Mouse (Mus musculus) erythroblast, embryonic 14.5 days (primary cell): Measurements from ENCODE around the gene Frmpd2. TPM values are rescaled to one million over a fixed set of nuclear protein-coding genes. Genes with fewer than 3 reads are reported as not detected.

Source experiments
- H3K27me3 ChIP-seq: 2 replicates; pipeline ENCODE4 v1.6.1; 2012; ENCODE audit warnings: inconsistent platforms; ENCODE audit not compliant: control insufficient read depth
- H3K36me3 ChIP-seq: 2 replicates; pipeline ENCODE4 v1.6.1; 2012; ENCODE audit warnings: mild to moderate bottlenecking, inconsistent platforms; ENCODE audit not compliant: control insufficient read depth
- H3K4me1 ChIP-seq: 2 replicates; pipeline ENCODE4 v1.6.1; 2012; ENCODE audit warnings: inconsistent platforms; ENCODE audit not compliant: control insufficient read depth
- H3K4me3 ChIP-seq: replicated peaks from 2 replicates; pipeline ENCODE3; 2012; ENCODE audit warnings: moderate library complexity, mild to moderate bottlenecking, inconsistent platforms
- H3K9me3 ChIP-seq: 2 replicates; pipeline ENCODE4 v1.6.1; 2012; ENCODE audit warnings: low read length, inconsistent platforms, mixed read lengths; ENCODE audit not compliant: control insufficient read depth
- GATA1 ChIP-seq: IDR thresholded peaks from 2 replicates; pipeline ENCODE4 v1.6.1; 2012; ENCODE audit warnings: low read length, inconsistent platforms, mixed read lengths
- TAL1 ChIP-seq: IDR thresholded peaks from 3 replicates; pipeline ENCODE4 v1.6.1; 2012; ENCODE audit warnings: low read length, inconsistent platforms, mixed read lengths
- polyA plus RNA-seq: library from polyadenylated mRNA; stranded (reverse); fragments of >175 nt; gene quantifications from 2 replicates; pipeline ENCODE4 v1.2.3, GENCODE M21; 2012

The Frmpd2 gene
- polyA plus RNA-seq, 1 experiment = not detected

DNA sequence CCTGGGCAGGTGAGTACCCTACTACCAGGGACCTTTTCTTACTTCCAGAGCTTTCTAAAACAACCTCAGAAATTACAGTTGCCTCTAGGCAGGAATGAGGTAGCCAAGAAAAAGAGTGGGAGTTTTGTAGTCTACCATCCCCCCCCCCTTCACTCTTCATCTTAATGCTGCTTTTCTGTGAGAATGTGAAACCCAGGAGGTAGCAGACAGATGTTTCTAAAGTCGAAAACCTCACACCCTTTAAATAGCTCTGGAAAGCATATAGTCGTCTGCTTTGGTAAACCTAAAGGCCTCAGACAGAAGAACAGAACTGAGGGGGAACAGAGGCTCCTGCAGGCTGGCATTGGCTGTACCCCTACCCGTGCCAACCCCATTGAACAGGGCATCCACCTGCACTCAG is 77.2 kb downstream of the Frmpd2 start:
- Histone ChIP-seq H3K4me1 (no peaks in the 10 kb centered on the region), H3K9me3 (no peaks in the 10 kb centered on the region), H3K27me3 (no peaks in the 10 kb centered on the region), H3K36me3 (no peaks in the 10 kb centered on the region), H3K4me3 (no peak overlapping the region)
- no peak for TF ChIP-seq GATA1
- TF ChIP-seq TAL1 = no peak

DNA sequence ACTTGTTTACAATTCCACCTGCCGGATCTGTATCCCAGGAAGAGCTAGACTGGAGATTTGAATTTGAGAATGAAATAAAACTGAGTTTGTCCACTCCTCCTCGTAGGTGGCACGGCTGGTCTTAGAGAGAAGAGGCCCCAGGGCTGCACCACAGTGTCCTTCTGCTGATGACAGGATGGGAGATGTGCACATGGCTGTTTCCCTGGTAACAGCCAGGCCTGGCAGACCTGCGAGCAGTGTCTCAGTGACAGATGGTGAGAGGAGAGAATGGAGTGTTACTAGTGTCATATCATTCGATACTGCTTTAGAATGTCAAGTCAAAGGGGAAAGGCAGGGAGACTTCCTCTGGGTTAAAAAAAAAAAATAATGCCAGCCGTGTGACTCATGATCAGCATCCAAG is 78.4 kb downstream of the Frmpd2 start:
- H3K4me3 ChIP-seq = no peak overlapping the region
- no peaks in the 10 kb centered on the region for H3K36me3 ChIP-seq
- no peaks in the 10 kb centered on the region for H3K4me1 ChIP-seq
- H3K9me3 ChIP-seq = no peaks in the 10 kb centered on the region
- TF ChIP-seq GATA1 = no peak
- no peak for TF ChIP-seq TAL1
- H3K27me3 ChIP-seq = no peaks in the 10 kb centered on the region

DNA sequence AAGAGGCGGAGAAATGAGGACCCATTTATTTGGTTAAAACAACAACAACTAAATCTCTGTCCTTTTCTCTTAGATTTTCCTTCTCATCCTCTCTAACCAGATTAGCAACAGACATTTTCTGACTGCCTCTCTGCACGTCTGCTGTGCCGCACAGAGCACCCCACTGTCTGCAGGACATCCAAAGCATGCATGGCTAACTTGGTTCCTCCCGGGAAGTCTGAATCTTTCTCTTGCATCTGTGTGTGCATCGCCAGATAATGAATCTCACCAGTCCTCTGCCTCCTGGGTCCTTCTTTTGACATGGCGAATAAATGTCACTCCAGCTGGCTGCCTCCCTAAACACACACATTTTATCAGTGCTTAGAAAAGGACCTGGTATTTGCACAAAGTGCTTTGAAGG is 99.2 kb downstream of the Frmpd2 start:
- Histone ChIP-seq H3K9me3 (no peaks in the 10 kb centered on the region), H3K4me1 (no peaks in the 10 kb centered on the region), H3K4me3 (no peak overlapping the region), H3K36me3 (no peaks in the 10 kb centered on the region), H3K27me3 (no peaks in the 10 kb centered on the region)
- TF ChIP-seq GATA1 (no peak), TAL1 (no peak)

DNA sequence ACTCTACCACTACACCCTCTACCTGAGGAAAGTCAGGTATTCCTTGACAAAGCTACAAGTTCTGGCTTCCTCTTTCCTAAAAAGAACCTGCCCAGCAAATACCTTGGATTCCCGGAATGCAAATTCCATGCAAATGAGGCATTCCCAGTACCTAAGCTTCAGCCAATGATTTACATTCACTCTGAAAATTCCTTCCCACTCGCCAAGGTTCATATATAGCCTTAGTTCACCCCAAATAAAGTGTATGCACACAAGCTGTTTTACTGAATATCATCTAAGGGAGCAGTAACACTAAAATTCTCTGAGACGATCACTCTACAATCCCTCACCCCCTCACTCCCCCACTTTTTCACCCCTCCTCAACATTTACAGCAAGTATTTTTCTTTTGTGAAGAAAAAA is 102.1 kb downstream of the Frmpd2 start:
- Histone ChIP-seq H3K4me1 (no peaks in the 10 kb centered on the region), H3K4me3 (no peak overlapping the region), H3K9me3 (no peaks in the 10 kb centered on the region), H3K36me3 (no peaks in the 10 kb centered on the region), H3K27me3 (no peaks in the 10 kb centered on the region)
- no peak for TF ChIP-seq GATA1
- no peak for TF ChIP-seq TAL1

DNA sequence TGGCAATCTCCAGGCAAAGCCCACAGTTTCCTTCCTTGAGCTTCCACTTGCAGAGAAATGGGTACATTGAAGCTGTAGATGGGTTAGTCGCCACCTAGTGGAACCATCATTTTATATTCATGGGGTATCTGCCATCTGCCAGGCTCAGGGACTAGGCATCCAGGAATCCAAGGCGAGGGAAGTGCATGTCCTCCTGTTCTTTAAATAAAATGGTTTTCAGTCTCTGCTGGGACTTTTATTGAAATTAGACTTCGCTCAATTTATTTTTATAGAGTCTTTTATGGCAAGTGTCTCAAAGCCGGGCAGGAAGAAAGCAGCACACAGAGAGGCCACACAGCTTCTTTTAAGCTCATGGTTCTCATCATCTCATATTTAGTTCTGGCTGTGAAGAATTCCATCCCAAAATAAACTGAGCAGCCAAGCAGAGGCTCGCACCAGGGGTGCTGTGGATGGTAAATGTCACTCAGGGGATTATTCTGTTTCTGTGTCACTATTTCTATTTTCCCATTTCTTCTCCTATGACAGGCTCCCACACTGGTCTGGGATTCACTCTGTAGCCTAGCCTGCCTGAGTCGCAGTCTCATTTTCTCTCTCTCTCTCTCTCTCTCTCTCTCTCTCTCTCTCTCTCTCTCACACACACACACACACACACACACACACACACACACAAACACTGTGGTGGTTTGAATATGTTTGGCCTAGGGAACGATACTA is 108.4 kb downstream of the Frmpd2 start:
- Histone ChIP-seq H3K4me1 (no peaks in the 10 kb centered on the region), H3K4me3 (no peak overlapping the region), H3K27me3 (no peaks in the 10 kb centered on the region), H3K9me3 (peaks cover 2% of the 10 kb centered on the region; the same call in 1 of the 2 replicates), H3K36me3 (no peaks in the 10 kb centered on the region)
- TF ChIP-seq GATA1 = no peak
- TF ChIP-seq TAL1 = no peak

DNA sequence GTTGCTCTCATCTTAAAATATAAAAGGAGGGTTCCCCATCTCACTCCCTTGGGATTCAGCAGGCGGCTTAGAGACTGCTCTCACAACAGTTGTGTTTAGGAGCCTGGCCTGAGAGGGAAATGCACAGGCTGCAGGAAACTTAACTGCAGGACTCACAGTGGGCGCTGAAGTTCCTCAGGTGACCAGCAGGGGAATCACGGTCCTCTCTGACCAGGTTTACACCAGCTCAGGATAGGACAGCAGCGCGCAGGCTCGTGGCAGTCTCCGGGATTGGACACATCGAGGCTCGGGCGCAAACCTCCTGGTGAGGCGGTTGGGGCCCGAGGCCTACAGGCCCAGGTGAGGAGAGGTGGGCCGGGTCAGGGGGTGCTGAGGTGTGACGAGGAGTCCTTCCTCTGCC is 117.5 kb downstream of the Frmpd2 start, which contains the start of gene Ptpn20:
TSS of gene Ptpn20 (plus strand) at position 257 of the 400 bp plus-strand sequence.
- no peaks in the 10 kb centered on the region for H3K36me3 ChIP-seq
- no peak for TF ChIP-seq TAL1
- H3K4me3 ChIP-seq = no peak within 1 kb of the TSS
- no peaks in the 10 kb centered on the region; the same call in 1 of the 2 replicates for H3K9me3 ChIP-seq
- H3K4me1 ChIP-seq = no peaks in the 10 kb centered on the region
- no peaks in the 10 kb centered on the region for H3K27me3 ChIP-seq

DNA sequence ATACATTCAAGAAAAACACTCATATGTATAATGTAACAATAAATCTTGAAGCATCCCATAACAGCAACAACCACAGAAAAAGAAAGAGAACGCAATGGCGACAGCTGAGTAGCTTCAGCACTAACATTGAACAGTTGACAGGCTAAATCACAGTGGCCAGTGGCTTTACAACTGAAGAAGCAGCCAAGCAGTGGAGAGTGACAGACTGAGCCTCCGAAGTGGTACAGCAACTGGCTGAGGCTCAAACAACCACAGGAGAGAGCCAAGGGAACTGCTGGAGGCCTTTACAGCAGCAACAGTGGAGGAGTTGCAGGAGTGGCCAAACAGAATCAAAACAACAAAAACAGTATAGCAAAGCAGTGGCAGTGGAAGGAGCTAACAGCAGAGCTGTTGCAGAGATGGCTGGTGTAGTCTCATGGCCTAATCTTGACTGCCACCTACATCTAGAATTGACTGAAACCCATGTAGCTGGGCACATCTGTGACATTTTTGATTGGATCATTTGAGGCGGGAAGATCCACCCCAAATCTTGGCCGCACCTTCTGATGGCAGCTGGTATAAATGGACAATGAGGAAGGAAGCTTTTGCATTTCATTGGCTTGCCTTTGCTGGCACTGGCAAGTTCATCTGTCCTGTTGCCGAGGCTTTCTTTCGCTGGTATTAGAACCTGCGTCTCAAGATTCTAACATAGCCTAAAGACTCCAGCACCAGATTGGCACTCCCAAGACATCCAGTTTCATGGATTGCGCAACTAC is 127.1 kb downstream of the Frmpd2 start:
- Histone ChIP-seq H3K9me3 (no peaks in the 10 kb centered on the region), H3K4me3 (no peak overlapping the region), H3K36me3 (no peaks in the 10 kb centered on the region), H3K27me3 (no peaks in the 10 kb centered on the region), H3K4me1 (no peaks in the 10 kb centered on the region)
- no peak for TF ChIP-seq TAL1

DNA sequence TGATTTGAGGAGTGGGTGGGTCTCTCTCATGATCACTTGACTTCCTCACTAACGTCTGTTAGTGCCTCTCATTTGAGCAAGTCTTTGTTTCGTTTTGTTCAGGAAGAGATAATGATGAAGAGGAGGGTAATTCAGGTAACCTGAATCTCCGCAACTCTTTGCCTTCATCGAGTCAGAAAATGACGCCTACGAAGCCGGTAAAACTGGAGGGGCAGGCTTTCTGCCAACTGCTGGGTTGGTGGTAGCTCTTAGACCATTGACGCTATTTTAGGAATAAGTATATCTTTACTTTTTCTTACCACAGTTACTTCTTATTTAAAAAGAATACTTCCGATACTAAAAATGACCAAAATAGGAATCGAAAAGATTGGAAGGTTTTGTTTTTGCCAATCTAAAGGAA is 135.9 kb downstream of the Frmpd2 start:
- H3K9me3 ChIP-seq = no peaks in the 10 kb centered on the region
- TF ChIP-seq GATA1 (no peak), TAL1 (no peak)
- no peaks in the 10 kb centered on the region for H3K27me3 ChIP-seq
- no peaks in the 10 kb centered on the region for H3K36me3 ChIP-seq
- H3K4me3 ChIP-seq = no peak overlapping the region
- H3K4me1 ChIP-seq = no peaks in the 10 kb centered on the region

Other genes starting within 250 kb of the Frmpd2 start
- gene Mapk8, start 24.5 kb upstream of the Frmpd2 start, polyA plus RNA-seq = 0.02 and 0.14 TPM in 2 replicates
- 0.01 TPM in 1 of 2 replicates, not detected in the other for gene Ptpn20, start 117.5 kb downstream of the Frmpd2 start, polyA plus RNA-seq